Mouse (Mus musculus): Measurements from ENCODE around the gene Reg4. TPM values are rescaled to one million over a fixed set of nuclear protein-coding genes. Genes with fewer than 3 reads are reported as not detected.

The Reg4 gene
- polyA plus RNA-seq, 1 experiment from 2014 or later = not detected

- H3K9ac ChIP-seq = no peak overlapping the region
- no peak overlapping the region for H3K4me3 ChIP-seq
- WGBS = 67% methylated on average over 8 of the region's 8 CpGs
- no peaks in the 10 kb centered on the region for H3K9me3 ChIP-seq
- no peak overlapping the region for H3K4me2 ChIP-seq
- no peaks in the 10 kb centered on the region; the same call in 1 of the 2 replicates for H3K4me1 ChIP-seq (replicated peaks)
- no peaks in the 10 kb centered on the region for H3K36me3 ChIP-seq
- no peaks in the 10 kb centered on the region for H3K27me3 ChIP-seq
- H3K27ac ChIP-seq (replicated peaks) = no peak overlapping the region
- ATAC-seq (ENCODE audit: low read depth) = no peak
These were observed 20.6 kb downstream of the Reg4 start for GRCm38 (mm10) chr3:98242458-98243037.

- Histone ChIP-seq H3K9ac (no peak overlapping the region), H3K4me3 (no peak overlapping the region), H3K4me2 (no peak overlapping the region), H3K27me3 (no peaks in the 10 kb centered on the region), H3K4me1 (replicated peaks) (no peaks in the 10 kb centered on the region; the same call in 1 of the 2 replicates), H3K27ac (replicated peaks) (no peak overlapping the region), H3K9me3 (no peaks in the 10 kb centered on the region), H3K36me3 (no peaks in the 10 kb centered on the region)
- whole genome bisulfite sequencing = 27% methylated on average over 8 of the region's 8 CpGs
- ATAC-seq (ENCODE audit: low read depth) = no peak
These were observed 23.9 kb downstream of the Reg4 start for GRCm38 (mm10) chr3:98245892-98246291.

- Histone ChIP-seq H3K27ac (replicated peaks) (no peak overlapping the region), H3K4me3 (no peak overlapping the region), H3K27me3 (no peaks in the 10 kb centered on the region), H3K4me1 (replicated peaks) (no peaks in the 10 kb centered on the region; the same call in 1 of the 2 replicates), H3K9ac (no peak overlapping the region), H3K9me3 (no peaks in the 10 kb centered on the region), H3K36me3 (no peaks in the 10 kb centered on the region), H3K4me2 (no peak overlapping the region)
- ATAC-seq (ENCODE audit: low read depth) = no peak
- WGBS = 47% methylated on average over 7 of the region's 7 CpGs
These were observed 25.2 kb downstream of the Reg4 start for GRCm38 (mm10) chr3:98246985-98247751.

GRCm38 (mm10) chr3:98249378-98249777, 27.4 kb downstream of the Reg4 start:
- H3K36me3 ChIP-seq = no peaks in the 10 kb centered on the region
- no peak overlapping the region for H3K4me2 ChIP-seq
- no peak overlapping the region for H3K4me3 ChIP-seq
- H3K27me3 ChIP-seq = no peaks in the 10 kb centered on the region
- no peaks in the 10 kb centered on the region for H3K9me3 ChIP-seq
- H3K9ac ChIP-seq = no peak overlapping the region
- H3K27ac ChIP-seq (replicated peaks) = no peak overlapping the region
- WGBS = 85% methylated on average over 2 of the region's 2 CpGs
- H3K4me1 ChIP-seq (replicated peaks) = no peaks in the 10 kb centered on the region; the same call in 1 of the 2 replicates
- no peak for ATAC-seq (ENCODE audit: low read depth)

- WGBS = 86% methylated on average over 11 of the region's 11 CpGs
- Histone ChIP-seq H3K4me3 (no peak overlapping the region), H3K36me3 (no peaks in the 10 kb centered on the region), H3K4me2 (no peak overlapping the region), H3K9me3 (no peaks in the 10 kb centered on the region), H3K9ac (no peak overlapping the region), H3K27ac (replicated peaks) (no peak overlapping the region), H3K4me1 (replicated peaks) (no peaks in the 10 kb centered on the region; the same call in 1 of the 2 replicates), H3K27me3 (no peaks in the 10 kb centered on the region)
- ATAC-seq (ENCODE audit: low read depth) = no peak
These were observed 28.0 kb downstream of the Reg4 start for GRCm38 (mm10) chr3:98249833-98250448.

GRCm38 (mm10) chr3:98254059-98254458, 32.1 kb downstream of the Reg4 start:
- Histone ChIP-seq H3K27ac (replicated peaks) (no peak overlapping the region), H3K9ac (no peak overlapping the region), H3K27me3 (no peaks in the 10 kb centered on the region), H3K4me3 (no peak overlapping the region), H3K4me1 (replicated peaks) (no peaks in the 10 kb centered on the region), H3K36me3 (no peaks in the 10 kb centered on the region), H3K4me2 (no peak overlapping the region), H3K9me3 (no peaks in the 10 kb centered on the region)
- WGBS = 83% methylated on average over 3 of the region's 3 CpGs
- no peak for ATAC-seq (ENCODE audit: low read depth)

- Histone ChIP-seq H3K36me3 (no peaks in the 10 kb centered on the region), H3K9ac (no peak overlapping the region), H3K27me3 (no peaks in the 10 kb centered on the region), H3K4me1 (replicated peaks) (no peaks in the 10 kb centered on the region), H3K27ac (replicated peaks) (no peak overlapping the region), H3K4me2 (no peak overlapping the region), H3K4me3 (no peak overlapping the region), H3K9me3 (no peaks in the 10 kb centered on the region)
- ATAC-seq (ENCODE audit: low read depth) = no peak
- 89% methylated on average over 8 of the region's 8 CpGs for WGBS
These were observed 33.0 kb downstream of the Reg4 start for GRCm38 (mm10) chr3:98254656-98255583.

- no peak overlapping the region for H3K9ac ChIP-seq
- H3K27ac ChIP-seq (replicated peaks) = no peak overlapping the region
- no peaks in the 10 kb centered on the region for H3K36me3 ChIP-seq
- no peaks in the 10 kb centered on the region for H3K4me1 ChIP-seq (replicated peaks)
- H3K9me3 ChIP-seq = no peaks in the 10 kb centered on the region
- no peak for ATAC-seq (ENCODE audit: low read depth)
- no peak overlapping the region for H3K4me2 ChIP-seq
- 91% methylated on average over 4 of the region's 4 CpGs for WGBS
- no peak overlapping the region for H3K4me3 ChIP-seq
- no peaks in the 10 kb centered on the region for H3K27me3 ChIP-seq
These were observed 36.8 kb downstream of the Reg4 start for GRCm38 (mm10) chr3:98258723-98259122.

GRCm38 (mm10) chr3:98259271-98259751, 37.4 kb downstream of the Reg4 start:
- H3K4me3 ChIP-seq = no peak overlapping the region
- no peak overlapping the region for H3K9ac ChIP-seq
- H3K27ac ChIP-seq (replicated peaks) = no peak overlapping the region
- no peaks in the 10 kb centered on the region for H3K9me3 ChIP-seq
- ATAC-seq (ENCODE audit: low read depth) = no peak
- H3K4me2 ChIP-seq = no peak overlapping the region
- H3K36me3 ChIP-seq = no peaks in the 10 kb centered on the region
- WGBS = 97% methylated on average over 5 of the region's 5 CpGs
- no peaks in the 10 kb centered on the region for H3K4me1 ChIP-seq (replicated peaks)
- no peaks in the 10 kb centered on the region for H3K27me3 ChIP-seq

- no peaks in the 10 kb centered on the region for H3K4me1 ChIP-seq (replicated peaks)
- H3K9ac ChIP-seq = no peak overlapping the region
- no peaks in the 10 kb centered on the region for H3K9me3 ChIP-seq
- no peak overlapping the region for H3K27ac ChIP-seq (replicated peaks)
- H3K4me2 ChIP-seq = no peak overlapping the region
- H3K36me3 ChIP-seq = no peaks in the 10 kb centered on the region
- no peaks in the 10 kb centered on the region for H3K27me3 ChIP-seq
- no peak overlapping the region for H3K4me3 ChIP-seq
- 84% methylated on average over 3 of the region's 3 CpGs for WGBS
- no peak for ATAC-seq (ENCODE audit: low read depth)
These were observed 38.6 kb downstream of the Reg4 start for GRCm38 (mm10) chr3:98260534-98260933.

GRCm38 (mm10) chr3:98261415-98261814, 39.5 kb downstream of the Reg4 start:
- Histone ChIP-seq H3K9ac (no peak overlapping the region), H3K9me3 (no peaks in the 10 kb centered on the region), H3K36me3 (no peaks in the 10 kb centered on the region), H3K27me3 (no peaks in the 10 kb centered on the region), H3K4me1 (replicated peaks) (no peaks in the 10 kb centered on the region), H3K4me3 (no peak overlapping the region), H3K4me2 (no peak overlapping the region), H3K27ac (replicated peaks) (no peak overlapping the region)
- WGBS = 94% methylated on average over 4 of the region's 4 CpGs
- no peak for ATAC-seq (ENCODE audit: low read depth)
